Mouse (Mus musculus) gastrocnemius, postnatal 25 days (tissue): ENCODE data around the gene Smyd5. TPM values are rescaled to one million over a fixed set of nuclear protein-coding genes. Genes with fewer than 3 reads are reported as not detected.
"Not testable (repeated sequence)": the region's sequence is repeated elsewhere in the genome, so short reads cannot be mapped to it uniquely, and the experiment has no call there.

Experiments used
- DNase-seq: peaks from one replicate; pipeline ENCODE4 v3.0.0; 2022
- total RNA-seq, 2 experiments: library from RNA; stranded (reverse); gene quantifications; 1 replicate in 1 of 2; 2 replicates in 1 of 2; pipeline ENCODE4 v1.2.3; 2021

The Smyd5 gene
- total RNA-seq, 2 experiments from 2014 or later: 5.8 to 6.1 TPM

- DNase-seq: no peak
These were observed 15.6 kb downstream of the Smyd5 start for GRCm38 (mm10) chr6:85447351-85447750.

- DNase-seq: not testable (repeated sequence)
These were observed 18.4 kb downstream of the Smyd5 start for GRCm38 (mm10) chr6:85450140-85450539.

- peak; percentile 99 for DNase-seq
These were observed 19.2 kb downstream of the Smyd5 start, which contains the start of gene Cct7 for GRCm38 (mm10) chr6:85450697-85451663. Cct7 (plus strand) TSS chr6:85451514.

- peak; percentile 98 for DNase-seq
These were observed 20.0 kb downstream of the Smyd5 start, which contains the start of gene Pradc1 for GRCm38 (mm10) chr6:85451664-85452410. Pradc1 (minus strand) TSS chr6:85451970.

GRCm38 (mm10) chr6:85452411-85452665 is 20.5 kb downstream of the Smyd5 start:
- DNase-seq: no peak

GRCm38 (mm10) chr6:85452816-85453215 is 21.0 kb downstream of the Smyd5 start:
- no peak for DNase-seq

- DNase-seq: no peak
These were observed 27.8 kb downstream of the Smyd5 start for GRCm38 (mm10) chr6:85459621-85460020.

- DNase-seq: no peak
These were observed 33.6 kb downstream of the Smyd5 start for GRCm38 (mm10) chr6:85465381-85465780.

- DNase-seq: no peak
These were observed 38.1 kb downstream of the Smyd5 start for GRCm38 (mm10) chr6:85469660-85470430.

- DNase-seq: no peak
These were observed 40.2 kb downstream of the Smyd5 start for GRCm38 (mm10) chr6:85471962-85472361.

- DNase-seq: no peak
These were observed 40.8 kb downstream of the Smyd5 start for GRCm38 (mm10) chr6:85472542-85472941.

- DNase-seq: no peak
These were observed 43.8 kb downstream of the Smyd5 start for GRCm38 (mm10) chr6:85475581-85475980.

GRCm38 (mm10) chr6:85477366-85477917 is 45.7 kb downstream of the Smyd5 start:
- DNase-seq: no peak

GRCm38 (mm10) chr6:85478416-85478815 is 46.6 kb downstream of the Smyd5 start:
- DNase-seq: no peak

- DNase-seq: no peak
These were observed 48.2 kb downstream of the Smyd5 start for GRCm38 (mm10) chr6:85479979-85480378.

- no peak for DNase-seq
These were observed 48.9 kb downstream of the Smyd5 start for GRCm38 (mm10) chr6:85480685-85481084.

- DNase-seq: no peak
These were observed 52.3 kb downstream of the Smyd5 start for GRCm38 (mm10) chr6:85483843-85484721.

GRCm38 (mm10) chr6:85485738-85486137 is 53.9 kb downstream of the Smyd5 start:
- no peak for DNase-seq

- DNase-seq: no peak
These were observed 56.7 kb downstream of the Smyd5 start for GRCm38 (mm10) chr6:85488510-85488909.

- DNase-seq: no peak
These were observed 57.9 kb downstream of the Smyd5 start for GRCm38 (mm10) chr6:85489717-85490116.

- no peak for DNase-seq
These were observed 58.5 kb downstream of the Smyd5 start for GRCm38 (mm10) chr6:85490252-85490651.
